Mouse (Mus musculus) T-helper 17 cell (primary cell): ENCODE measurements around the gene Chst14.

Source experiments
- in situ Hi-C, 2 experiments: fragments of 300-600 bp; cut with MboI, MseI; formaldehyde crosslinking; loops; 1 replicate in 1 of 2; 2 replicates in 1 of 2; pipeline ENCODE4 v1.15.1; 2025; ENCODE audit warnings: high pct_unique_total_duplicates in 2 of 2

Gene Chst14

GRCm38 (mm10) chr2:118963007-118963675 is 36.8 kb downstream of the Chst14 start:
- in situ Hi-C loops, result no loop called here

- in situ Hi-C loops, result no loop called here
Measured at GRCm38 (mm10) chr2:118963676-118964012, 37.3 kb downstream of the Chst14 start.

GRCm38 (mm10) chr2:118969585-118970147 is 43.4 kb downstream of the Chst14 start:
- in situ Hi-C loops, result loop anchor here in 1 of 2 experiments (5.0 kb wide), 1 partner anchor 57 kb away; no protein-coding TSS in a partner anchor

- in situ Hi-C loops, result no loop called here
Measured at GRCm38 (mm10) chr2:118972048-118972447, 45.8 kb downstream of the Chst14 start.

GRCm38 (mm10) chr2:118972687-118973376 is 46.5 kb downstream of the Chst14 start:
- in situ Hi-C loops, result no loop called here

GRCm38 (mm10) chr2:118975855-118976254 is 49.6 kb downstream of the Chst14 start:
- in situ Hi-C loops, result loop anchor here in 1 of 2 experiments (5.0 kb wide), 1 partner anchor 69 kb away; no protein-coding TSS in a partner anchor

GRCm38 (mm10) chr2:118976282-118976929 is 50.1 kb downstream of the Chst14 start:
- in situ Hi-C loops, result loop anchor here in 1 of 2 experiments (5.0 kb wide), 1 partner anchor 69 kb away; no protein-coding TSS in a partner anchor

- in situ Hi-C loops, result loop anchor here in 1 of 2 experiments (5.0 kb wide), 1 partner anchor 70 kb away; no protein-coding TSS in a partner anchor
Measured at GRCm38 (mm10) chr2:118976941-118977340, 50.6 kb downstream of the Chst14 start.

- in situ Hi-C loops, result loop anchor here in 1 of 2 experiments (5.0 kb wide), 1 partner anchor 71 kb away; no protein-coding TSS in a partner anchor
Measured at GRCm38 (mm10) chr2:118978064-118978463, 51.8 kb downstream of the Chst14 start.
